Mouse (Mus musculus) neutrophil, adult 5-6 weeks (primary cell): Measurements from ENCODE around the gene Gng3. TPM values are rescaled to one million over a fixed set of nuclear protein-coding genes. Genes with fewer than 3 reads are reported as not detected.
"Not testable (repeated sequence)": the region's sequence is repeated elsewhere in the genome, so short reads cannot be mapped to it uniquely, and the experiment has no call there.

Source experiments
- ATAC-seq: fragments of 151-379, 151-347 bp; 2 replicates; pipeline ENCODE4 v1.8.0; 2017; ENCODE audit warnings: mild to moderate bottlenecking, moderate TSS enrichment; ENCODE audit not compliant: insufficient number of reproducible peaks, poor library complexity, low FRiP score, severe bottlenecking; ENCODE audit errors: extremely low read depth
- total RNA-seq: library from RNA; stranded (forward); fragments of 200-1000 nt; gene quantifications from 2 replicates; pipeline ENCODE4 v1.2.3, GENCODE M21; 2017

The Gng3 gene
- total RNA-seq: 0.23 and 0.25 TPM in 2 replicates

- ATAC-seq: no peak
Observed at GRCm38 (mm10) chr19:8839103-8839907, at the start of gene Gng3. TSS of gene Gng3 (minus strand) at chr19:8839194.

- ATAC-seq: no peak
Observed at GRCm38 (mm10) chr19:8887585-8888463, 48.8 kb upstream of the Gng3 start.

GRCm38 (mm10) chr19:8886916-8887584 lies 48.1 kb upstream of the Gng3 start:
- ATAC-seq: no peak

DNA sequence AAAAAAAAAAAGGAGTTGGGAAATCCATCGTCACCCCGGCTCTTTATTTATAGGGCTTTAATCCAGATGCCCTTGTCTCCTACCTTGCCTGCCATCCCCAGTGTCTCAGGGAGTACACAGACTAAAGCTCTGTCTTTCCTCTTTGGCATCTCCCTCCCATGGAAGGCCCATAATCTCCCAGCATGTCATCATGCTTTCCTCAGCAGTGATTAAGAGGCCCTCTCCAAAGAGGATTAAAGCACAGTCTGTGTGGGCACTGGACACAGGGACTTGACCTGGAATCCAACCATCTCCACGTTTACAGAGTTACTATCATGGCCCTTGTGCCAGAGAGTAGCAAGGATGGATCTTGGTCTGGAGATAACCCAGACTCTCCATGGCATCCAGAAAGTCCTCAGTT lies 44.6 kb upstream of the Gng3 start, which contains the start of the genes Lbhd1 and Gm49403:
Lbhd1 (plus strand) TSS at position 117 of the 400 bp plus-strand sequence.
Gm49403 (plus strand) TSS at position 315 of the 400 bp plus-strand sequence.
- no peak for ATAC-seq

DNA sequence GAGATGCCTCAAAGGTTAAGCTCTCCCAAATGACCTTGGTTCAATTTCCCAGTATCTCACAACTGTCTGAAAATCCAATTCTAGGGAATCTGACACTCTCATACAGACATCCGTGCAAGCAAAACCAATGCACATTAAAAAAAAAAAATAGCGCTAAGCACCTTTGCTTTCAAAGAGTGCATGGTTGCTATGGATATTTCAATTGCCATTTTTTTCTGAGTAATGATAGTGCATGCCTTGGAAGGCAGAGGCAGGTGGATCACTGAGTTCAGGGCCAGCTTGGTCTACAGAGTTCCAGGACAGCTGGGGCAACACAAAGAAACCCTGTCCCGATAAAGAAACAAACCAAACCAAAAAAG lies 42.0 kb upstream of the Gng3 start:
- no peak for ATAC-seq

GRCm38 (mm10) chr19:8880311-8881033 lies 41.5 kb upstream of the Gng3 start, which contains the start of gene Uqcc3:
TSS of gene Uqcc3 (minus strand) at chr19:8880923.
- ATAC-seq: peak; percentile 97

- ATAC-seq: no peak
Observed at GRCm38 (mm10) chr19:8875031-8875430, 36.0 kb upstream of the Gng3 start.

DNA sequence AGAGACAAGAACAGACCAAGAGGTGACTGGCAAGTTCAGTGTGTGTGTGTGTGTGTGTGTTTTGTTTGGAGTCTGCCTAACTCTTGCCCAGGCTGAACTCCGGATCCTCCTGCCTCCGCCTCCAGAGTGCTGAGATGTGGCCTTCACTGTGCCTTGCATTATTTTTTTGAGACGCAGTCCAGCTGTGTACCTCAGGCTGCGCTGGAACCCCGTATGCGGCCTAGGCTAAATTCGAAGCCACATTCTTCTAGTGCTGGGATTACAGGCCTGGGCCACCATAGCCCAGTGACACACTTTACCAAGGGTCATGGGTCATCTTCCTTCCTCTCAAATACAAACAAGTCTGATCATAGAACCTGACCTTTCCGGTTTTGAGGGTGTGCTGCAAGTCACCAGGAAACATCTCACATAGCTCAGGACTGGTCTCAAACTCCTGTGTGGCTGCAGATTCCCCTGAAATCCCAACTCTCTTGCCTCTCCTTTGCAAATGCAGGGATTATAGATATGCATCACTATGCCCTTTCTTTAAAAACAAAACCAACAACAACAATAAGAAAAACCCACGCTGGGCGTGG lies 33.4 kb upstream of the Gng3 start:
- no peak for ATAC-seq

GRCm38 (mm10) chr19:8871267-8872186 lies 32.5 kb upstream of the Gng3 start, which contains the start of gene Ubxn1:
TSS of gene Ubxn1 (plus strand) at chr19:8871496.
- ATAC-seq: peak; percentile 97

DNA sequence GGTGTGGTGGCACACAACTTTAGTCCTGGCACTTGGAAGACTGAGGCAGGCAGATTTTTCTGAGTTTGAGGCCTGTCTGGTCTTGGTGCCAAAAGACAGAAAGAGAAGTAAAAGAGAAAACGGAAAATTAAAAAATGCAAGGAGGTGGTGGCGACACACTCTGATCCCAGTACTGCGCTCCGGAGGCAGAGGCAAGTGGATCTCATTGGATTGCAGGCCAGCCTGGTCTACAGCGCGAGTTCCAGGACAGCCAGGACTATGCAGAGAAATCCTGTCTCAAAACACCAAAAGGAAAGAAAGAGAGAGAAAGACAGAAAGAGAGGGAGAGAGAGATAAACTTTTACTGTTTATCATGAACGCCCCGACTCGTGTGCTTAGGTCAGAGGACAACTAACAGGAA lies 31.8 kb upstream of the Gng3 start:
- no peak for ATAC-seq

GRCm38 (mm10) chr19:8870381-8870780 lies 31.4 kb upstream of the Gng3 start:
- not testable (repeated sequence) for ATAC-seq

- ATAC-seq: no peak
Observed at GRCm38 (mm10) chr19:8864265-8864664, 25.3 kb upstream of the Gng3 start.

GRCm38 (mm10) chr19:8859018-8859417 lies 20.0 kb upstream of the Gng3 start:
- ATAC-seq: no peak

DNA sequence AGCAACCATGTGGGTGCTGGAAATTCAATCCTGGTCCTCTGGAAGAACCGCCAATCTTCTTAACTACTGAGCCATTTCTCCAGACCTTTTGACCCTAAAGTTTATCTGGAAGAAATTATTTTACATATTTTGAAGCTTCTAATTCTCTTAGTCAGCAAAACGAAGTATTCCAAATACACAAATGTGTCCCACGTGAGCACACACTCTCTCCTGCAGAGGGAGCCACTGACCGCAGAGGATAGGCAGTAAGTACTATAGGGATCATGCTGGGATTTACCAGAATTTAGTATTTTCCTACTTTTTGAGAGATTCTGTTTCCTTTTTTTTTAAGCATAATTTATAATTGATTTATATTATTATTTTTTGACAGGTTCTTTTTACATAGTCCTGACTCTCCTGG lies 18.7 kb upstream of the Gng3 start:
- ATAC-seq: no peak

- ATAC-seq: no peak
Observed at GRCm38 (mm10) chr19:8853117-8853516, 14.1 kb upstream of the Gng3 start.

DNA sequence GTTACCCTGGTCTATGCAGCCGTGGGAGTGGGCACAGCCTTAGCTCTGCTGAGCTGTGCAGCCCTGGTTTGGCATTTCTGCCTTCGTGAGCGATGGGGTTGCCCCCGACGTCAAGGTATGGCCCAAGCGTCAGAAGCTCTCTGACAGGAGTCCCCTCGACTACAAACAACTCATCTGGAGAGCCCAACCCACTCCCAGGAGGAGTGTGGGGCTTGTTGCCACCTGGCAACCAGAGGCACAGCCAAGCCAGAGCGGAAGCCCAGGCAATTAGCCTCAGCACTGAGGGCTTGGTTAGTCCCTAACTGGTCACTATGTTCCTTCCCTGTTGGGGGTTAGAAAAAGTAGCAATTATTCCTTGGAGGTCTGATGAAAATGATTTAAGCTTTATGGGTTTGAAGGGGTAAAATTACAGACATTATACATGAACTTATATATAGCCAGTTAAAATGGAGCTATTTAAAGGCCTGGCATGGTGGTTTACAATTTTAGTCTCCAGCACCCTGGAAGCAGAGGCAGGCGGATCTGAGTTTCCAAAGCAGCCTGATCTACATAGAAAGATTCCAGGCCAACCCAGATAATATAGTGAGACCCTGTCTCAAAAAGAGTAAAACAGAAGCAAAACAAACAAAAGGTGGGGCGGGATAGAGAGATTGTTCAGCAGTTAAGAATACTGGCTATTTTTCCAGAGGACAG lies 13.4 kb upstream of the Gng3 start:
- no peak for ATAC-seq

GRCm38 (mm10) chr19:8851639-8852038 lies 12.6 kb upstream of the Gng3 start:
- no peak for ATAC-seq
